Mouse (Mus musculus): ENCODE results near the gene Ssu72. TPM values are rescaled to one million over a fixed set of nuclear protein-coding genes. Genes with fewer than 3 reads are reported as not detected.

Gene Ssu72
- polyA plus RNA-seq, 1 experiment from 2014 or later = 147 TPM

DNA sequence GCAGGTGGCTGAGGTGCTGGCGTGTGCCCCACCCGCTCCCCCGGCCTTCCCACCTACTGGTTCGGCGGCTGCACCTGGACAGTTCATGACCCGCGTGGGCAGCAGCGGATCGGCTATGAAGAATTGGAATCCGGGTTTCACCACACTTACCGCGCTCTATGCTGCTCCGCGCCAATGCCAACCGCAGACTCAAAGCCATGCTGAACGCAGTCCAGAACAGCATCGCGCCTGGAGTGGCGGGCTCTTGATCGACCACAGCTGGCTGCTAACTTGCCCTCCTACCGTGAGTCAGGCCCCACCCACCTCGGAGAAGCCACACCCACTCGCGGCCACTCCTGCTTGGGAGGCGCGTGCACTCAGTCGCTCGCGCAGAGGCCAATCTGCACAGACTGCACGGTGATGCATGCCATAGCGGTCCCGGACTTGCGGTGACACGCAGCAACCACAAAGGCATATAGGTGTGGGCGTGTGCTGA, 69.7 kb downstream of the Ssu72 start, which contains the start of gene Vwa1:
TSS of gene Vwa1 (minus strand) at position 419 of the 475 bp plus-strand sequence.
- Histone ChIP-seq H3K9me3 (replicated peaks; ENCODE audit: control insufficient read depth, low read length) (no peaks in the 10 kb centered on the region), H3K27me3 (ENCODE audit: control insufficient read depth, insufficient read depth, low read length) (no peaks in the 10 kb centered on the region; the same call in 1 of the 2 replicates), H3K4me3 (ENCODE audit: low read depth, low read length) (peak within 1 kb of the TSS; percentile 32), H3K4me2 (ENCODE audit: low read depth, low read length) (peak within 1 kb of the TSS; percentile 55), H3K9ac (replicated peaks; ENCODE audit: low read length) (peak within 1 kb of the TSS; percentile 45), H3K27ac (replicated peaks; ENCODE audit: low read depth, low read length) (0 out of 2 replicates have a peak within 1 kb of the TSS, but pooled peaks have one; percentile 13), H3K36me3 (replicated peaks; ENCODE audit: control insufficient read depth, insufficient read depth, low read depth, low read length) (no peaks in the 10 kb centered on the region), H3K4me1 (ENCODE audit: control insufficient read depth, insufficient read depth, low read length) (peaks cover 2% of the 10 kb centered on the region)
- peak; percentile 74 for ATAC-seq (replicated peaks; ENCODE audit: insufficient number of reproducible peaks, low FRiP score, low TSS enrichment, low read depth)
- peak; percentile 92 for DNase-seq (ENCODE audit: low spot score)
- WGBS = 2% methylated on average over 35 of the region's 35 CpGs

DNA sequence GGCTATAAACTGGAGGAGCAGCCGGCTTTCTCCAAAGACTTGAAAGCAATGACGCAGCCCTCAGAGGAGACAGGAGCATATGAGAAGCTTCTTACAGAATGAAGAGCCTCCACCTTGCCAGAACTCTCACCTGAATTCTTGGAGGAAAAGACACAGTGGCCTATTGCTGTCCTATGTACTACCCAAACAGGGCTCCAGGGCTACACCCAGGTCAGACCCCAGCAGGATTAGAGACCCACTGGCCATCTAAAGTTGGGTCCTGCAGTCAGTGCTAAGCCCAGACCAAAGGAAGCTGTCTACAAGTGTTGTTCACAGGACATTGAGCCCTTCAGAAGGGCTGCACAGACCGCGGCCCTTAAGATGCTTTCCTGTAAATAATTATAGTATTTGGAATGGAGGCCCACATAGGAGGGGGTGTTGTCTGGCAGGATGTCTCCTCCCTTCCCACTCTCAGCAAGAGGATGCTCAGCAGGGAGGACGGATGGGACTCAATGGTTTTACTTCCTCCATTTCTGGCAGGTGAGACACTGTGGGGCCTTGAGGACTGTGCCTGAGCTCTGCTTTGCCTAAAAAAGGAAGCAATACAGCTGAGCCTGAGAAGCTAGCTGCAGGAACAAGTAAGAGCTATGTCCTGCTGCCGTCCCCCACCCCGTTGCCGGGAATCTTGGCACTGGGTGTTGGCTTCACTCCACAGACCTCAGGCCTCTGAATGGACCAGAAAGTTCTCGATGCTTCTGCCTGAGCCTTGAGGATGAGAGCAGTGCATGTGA, 70.6 kb downstream of the Ssu72 start:
- H3K27ac ChIP-seq (replicated peaks; ENCODE audit: low read depth, low read length) = 0 out of 2 replicates have a peak overlapping the region, but pooled peaks have one; percentile 13

DNA sequence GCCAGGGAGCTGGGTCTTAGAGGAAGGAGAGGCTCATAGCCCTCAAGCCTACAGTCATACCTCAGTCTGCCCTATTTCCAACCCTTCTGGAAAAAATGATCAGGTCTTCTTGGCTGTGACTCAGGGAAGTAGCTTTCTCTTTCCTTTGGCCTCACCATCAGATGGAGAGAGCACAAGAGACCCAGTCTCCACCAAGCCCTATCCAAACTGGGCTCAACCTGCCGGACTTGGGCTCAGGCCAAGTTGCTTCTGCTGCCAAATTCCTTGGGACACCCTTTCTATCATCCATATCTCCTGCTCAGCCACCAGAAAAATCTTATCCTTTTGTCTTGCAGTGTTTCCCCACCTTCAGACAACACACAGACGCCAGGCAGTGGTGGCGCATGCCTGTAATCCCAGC, 71.3 kb downstream of the Ssu72 start:
- no peak for ATAC-seq (replicated peaks; ENCODE audit: insufficient number of reproducible peaks, low FRiP score, low TSS enrichment, low read depth)
- DNase-seq (ENCODE audit: low spot score) = no peak
- Histone ChIP-seq H3K9ac (replicated peaks; ENCODE audit: low read length) (no peak overlapping the region), H3K36me3 (replicated peaks; ENCODE audit: control insufficient read depth, insufficient read depth, low read depth, low read length) (no peaks in the 10 kb centered on the region), H3K4me3 (ENCODE audit: low read depth, low read length) (no peak overlapping the region), H3K4me2 (ENCODE audit: low read depth, low read length) (no peak overlapping the region), H3K9me3 (replicated peaks; ENCODE audit: control insufficient read depth, low read length) (no peaks in the 10 kb centered on the region), H3K27me3 (ENCODE audit: control insufficient read depth, insufficient read depth, low read length) (no peaks in the 10 kb centered on the region; the same call in 1 of the 2 replicates), H3K4me1 (ENCODE audit: control insufficient read depth, insufficient read depth, low read length) (no peaks in the 10 kb centered on the region; the same call in none of the 2 replicates), H3K27ac (replicated peaks; ENCODE audit: low read depth, low read length) (no peak overlapping the region)
- WGBS = 83% methylated on average over 3 of the region's 3 CpGs

More for the DNA sequence above, 70.6 kb downstream of the Ssu72 start:
- no peak for ATAC-seq (replicated peaks; ENCODE audit: insufficient number of reproducible peaks, low FRiP score, low TSS enrichment, low read depth)
- no peak for DNase-seq (ENCODE audit: low spot score)
- H3K4me1 ChIP-seq (ENCODE audit: control insufficient read depth, insufficient read depth, low read length) = peaks cover 2% of the 10 kb centered on the region
- H3K4me3 ChIP-seq (ENCODE audit: low read depth, low read length) = no peak overlapping the region; the same call in 1 of the 2 replicates
- H3K9me3 ChIP-seq (replicated peaks; ENCODE audit: control insufficient read depth, low read length) = no peaks in the 10 kb centered on the region
- no peaks in the 10 kb centered on the region; the same call in 1 of the 2 replicates for H3K27me3 ChIP-seq (ENCODE audit: control insufficient read depth, insufficient read depth, low read length)
- peak overlapping the region; percentile 55 for H3K4me2 ChIP-seq (ENCODE audit: low read depth, low read length)
- no peaks in the 10 kb centered on the region for H3K36me3 ChIP-seq (replicated peaks; ENCODE audit: control insufficient read depth, insufficient read depth, low read depth, low read length)
- H3K9ac ChIP-seq (replicated peaks; ENCODE audit: low read length) = peak overlapping the region; percentile 45
- 60% methylated on average over 9 of the region's 9 CpGs for WGBS

DNA sequence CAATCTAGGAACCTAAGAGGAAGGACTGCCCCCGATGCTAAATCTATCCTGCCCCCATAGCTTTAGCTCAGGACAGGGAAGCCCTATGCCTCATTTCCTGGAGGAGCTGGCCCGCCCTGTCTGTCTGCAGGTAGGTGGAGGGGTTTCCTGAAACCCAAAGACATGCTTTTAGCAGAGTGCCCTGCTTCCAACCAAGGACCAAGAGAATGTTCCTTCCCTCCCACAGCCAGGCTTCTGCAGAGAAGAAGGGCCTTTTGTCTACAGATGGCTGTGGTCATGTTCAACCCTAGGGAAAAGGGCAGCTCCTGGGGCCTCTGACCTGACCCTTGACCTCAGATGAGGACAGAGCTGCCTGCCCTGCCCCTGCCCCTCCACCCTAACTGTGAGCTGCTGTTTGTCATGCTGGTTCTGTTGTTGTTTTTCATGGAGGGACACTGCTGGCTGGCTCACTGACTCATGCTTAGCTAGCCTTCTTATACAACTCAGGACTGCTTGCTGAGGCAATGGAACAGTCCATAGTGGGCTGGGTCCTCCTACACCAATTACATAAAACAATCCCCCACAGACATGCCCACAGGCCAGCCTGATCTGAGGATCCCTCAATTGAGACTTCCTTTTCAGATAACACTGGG, 72.2 kb downstream of the Ssu72 start:
- DNase-seq (ENCODE audit: low spot score) (no peak), ATAC-seq (replicated peaks; ENCODE audit: insufficient number of reproducible peaks, low FRiP score, low TSS enrichment, low read depth) (no peak)
- Histone ChIP-seq H3K27me3 (ENCODE audit: control insufficient read depth, insufficient read depth, low read length) (no peaks in the 10 kb centered on the region; the same call in 1 of the 2 replicates), H3K36me3 (replicated peaks; ENCODE audit: control insufficient read depth, insufficient read depth, low read depth, low read length) (no peaks in the 10 kb centered on the region), H3K4me2 (ENCODE audit: low read depth, low read length) (no peak overlapping the region), H3K4me1 (ENCODE audit: control insufficient read depth, insufficient read depth, low read length) (no peaks in the 10 kb centered on the region; the same call in 1 of the 2 replicates), H3K9ac (replicated peaks; ENCODE audit: low read length) (no peak overlapping the region), H3K9me3 (replicated peaks; ENCODE audit: control insufficient read depth, low read length) (no peaks in the 10 kb centered on the region), H3K27ac (replicated peaks; ENCODE audit: low read depth, low read length) (no peak overlapping the region), H3K4me3 (ENCODE audit: low read depth, low read length) (no peak overlapping the region)
- 16% methylated on average over 2 of the region's 2 CpGs for WGBS

DNA sequence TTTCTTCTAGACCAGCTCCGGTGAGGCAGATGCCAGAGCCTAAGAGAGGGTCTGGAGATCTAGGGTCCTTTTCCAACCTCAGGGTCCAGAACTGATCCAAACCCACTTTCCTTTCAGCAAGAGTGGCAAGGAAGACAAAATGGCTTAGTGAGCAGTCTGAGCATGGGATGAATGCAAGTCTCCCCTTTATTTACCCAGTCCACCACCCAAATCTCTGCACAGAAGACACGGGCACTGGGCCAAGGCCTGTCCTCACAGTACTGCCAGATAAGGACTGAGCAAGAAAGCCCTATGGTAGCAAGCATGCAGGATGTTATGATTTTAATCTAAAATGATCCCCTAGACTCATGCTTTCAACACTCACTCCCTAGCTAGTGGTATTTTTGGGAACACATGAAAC, 73.2 kb downstream of the Ssu72 start:
- DNase-seq (ENCODE audit: low spot score) (no peak), ATAC-seq (replicated peaks; ENCODE audit: insufficient number of reproducible peaks, low FRiP score, low TSS enrichment, low read depth) (no peak)
- no peak overlapping the region for H3K27ac ChIP-seq (replicated peaks; ENCODE audit: low read depth, low read length)
- H3K36me3 ChIP-seq (replicated peaks; ENCODE audit: control insufficient read depth, insufficient read depth, low read depth, low read length) = no peaks in the 10 kb centered on the region
- no peaks in the 10 kb centered on the region; the same call in 1 of the 2 replicates for H3K4me1 ChIP-seq (ENCODE audit: control insufficient read depth, insufficient read depth, low read length)
- no peak overlapping the region for H3K4me2 ChIP-seq (ENCODE audit: low read depth, low read length)
- H3K9me3 ChIP-seq (replicated peaks; ENCODE audit: control insufficient read depth, low read length) = no peaks in the 10 kb centered on the region
- no peak overlapping the region for H3K9ac ChIP-seq (replicated peaks; ENCODE audit: low read length)
- H3K27me3 ChIP-seq (ENCODE audit: control insufficient read depth, insufficient read depth, low read length) = no peaks in the 10 kb centered on the region; the same call in 1 of the 2 replicates
- H3K4me3 ChIP-seq (ENCODE audit: low read depth, low read length) = no peak overlapping the region
- 67% methylated on average over 2 of the region's 2 CpGs for WGBS

- Histone ChIP-seq H3K27ac (replicated peaks; ENCODE audit: low read depth, low read length) (no peak overlapping the region), H3K36me3 (replicated peaks; ENCODE audit: control insufficient read depth, insufficient read depth, low read depth, low read length) (no peaks in the 10 kb centered on the region), H3K4me1 (ENCODE audit: control insufficient read depth, insufficient read depth, low read length) (no peaks in the 10 kb centered on the region), H3K4me2 (ENCODE audit: low read depth, low read length) (no peak overlapping the region), H3K4me3 (ENCODE audit: low read depth, low read length) (no peak overlapping the region), H3K27me3 (ENCODE audit: control insufficient read depth, insufficient read depth, low read length) (no peaks in the 10 kb centered on the region), H3K9me3 (replicated peaks; ENCODE audit: control insufficient read depth, low read length) (no peaks in the 10 kb centered on the region), H3K9ac (replicated peaks; ENCODE audit: low read length) (no peak overlapping the region)
- no peak for DNase-seq (ENCODE audit: low spot score)
- no peak for ATAC-seq (replicated peaks; ENCODE audit: insufficient number of reproducible peaks, low FRiP score, low TSS enrichment, low read depth)
- WGBS = 78% methylated on average over 4 of the region's 4 CpGs
These were observed 74.9 kb downstream of the Ssu72 start for GRCm38 (mm10) chr4:155779498-155779897.

DNA sequence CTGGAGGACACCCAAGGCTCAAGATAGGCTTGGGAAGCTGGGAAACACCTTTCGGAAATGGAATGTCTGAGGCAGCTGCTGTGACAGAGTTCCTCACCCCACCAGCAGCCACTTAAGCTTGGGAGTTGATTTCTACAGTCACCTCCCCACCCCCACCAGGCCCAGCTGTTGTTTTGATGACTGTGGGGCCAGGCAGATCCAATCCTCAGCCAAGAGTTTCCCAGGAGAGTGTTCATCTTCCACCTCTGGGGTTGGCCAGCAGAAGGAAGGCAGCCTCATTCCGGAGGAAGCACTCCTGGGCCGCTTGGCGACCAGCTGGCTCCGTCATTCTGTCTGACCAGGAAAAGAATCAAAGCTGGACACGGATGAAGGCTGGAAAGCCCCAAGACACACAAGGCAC, 76.3 kb downstream of the Ssu72 start:
- no peaks in the 10 kb centered on the region for H3K27me3 ChIP-seq (ENCODE audit: control insufficient read depth, insufficient read depth, low read length)
- H3K9me3 ChIP-seq (replicated peaks; ENCODE audit: control insufficient read depth, low read length) = no peaks in the 10 kb centered on the region
- H3K4me2 ChIP-seq (ENCODE audit: low read depth, low read length) = no peak overlapping the region
- H3K4me1 ChIP-seq (ENCODE audit: control insufficient read depth, insufficient read depth, low read length) = no peaks in the 10 kb centered on the region
- DNase-seq (ENCODE audit: low spot score) = no peak
- 36% methylated on average over 6 of the region's 6 CpGs for WGBS
- no peak overlapping the region for H3K9ac ChIP-seq (replicated peaks; ENCODE audit: low read length)
- ATAC-seq (replicated peaks; ENCODE audit: insufficient number of reproducible peaks, low FRiP score, low TSS enrichment, low read depth) = no peak
- no peak overlapping the region for H3K27ac ChIP-seq (replicated peaks; ENCODE audit: low read depth, low read length)
- no peaks in the 10 kb centered on the region for H3K36me3 ChIP-seq (replicated peaks; ENCODE audit: control insufficient read depth, insufficient read depth, low read depth, low read length)
- H3K4me3 ChIP-seq (ENCODE audit: low read depth, low read length) = no peak overlapping the region

Data from embryonic facial prominence, embryonic 11.5 days (tissue).